Mouse (Mus musculus) mouse trophoblast stem cell (cell line): Measurements from ENCODE around the gene Adgrd1.

ENCODE experiments used
- in situ Hi-C, 2 experiments: fragments of 300-500 bp; cut with MseI, MboI; formaldehyde crosslinking; loops; 2 replicates in 1 of 2; 3 replicates in 1 of 2; pipeline ENCODE4 v1.15.1; 2025

The Adgrd1 gene

GRCm38 (mm10) chr5:129242265-129242664 lies 145.7 kb downstream of the Adgrd1 start:
- in situ Hi-C loops, result no loop called here

GRCm38 (mm10) chr5:129243120-129243519 lies 146.6 kb downstream of the Adgrd1 start:
- in situ Hi-C loops, result no loop called here

DNA sequence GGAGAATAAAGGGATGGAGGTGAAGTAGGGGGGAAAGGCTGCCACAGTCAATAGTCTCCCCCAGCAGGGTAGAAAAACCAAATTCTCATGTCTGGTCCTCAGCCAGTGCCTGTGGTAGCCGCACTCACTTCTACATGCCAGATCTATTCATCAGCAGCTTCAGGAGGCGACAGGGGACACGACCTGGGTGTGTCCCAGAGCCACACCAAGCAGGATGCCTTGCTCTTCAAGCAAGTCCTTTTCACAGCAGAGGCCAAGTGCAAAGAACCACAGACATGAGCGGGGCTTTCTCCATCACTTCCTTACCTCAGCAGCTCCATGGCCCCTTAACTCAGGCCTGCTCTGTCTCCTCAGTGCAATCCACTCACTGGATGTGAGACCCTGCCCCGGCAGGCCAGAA lies 147.8 kb downstream of the Adgrd1 start:
- in situ Hi-C loops, result no loop called here

- in situ Hi-C loops, result no loop called here
Measured at GRCm38 (mm10) chr5:129249080-129249479, 152.5 kb downstream of the Adgrd1 start.
